Mouse (Mus musculus) ovary, postnatal 14 days (tissue): ENCODE results near the gene Sipa1l2.
A peak's percentile ranks its signal among the peaks of the same experiment; 100 is the strongest.

Experiments used
- DNase-seq: peaks from one replicate; pipeline ENCODE4 v3.0.0; 2022; ENCODE audit warnings: low spot score

The Sipa1l2 gene

GRCm38 (mm10) chr8:125512561-125512960 lies 57.0 kb downstream of the Sipa1l2 start:
- no peak for DNase-seq

- DNase-seq: no peak
Observed at GRCm38 (mm10) chr8:125510861-125511668, 58.5 kb downstream of the Sipa1l2 start.

GRCm38 (mm10) chr8:125509776-125510175 lies 59.8 kb downstream of the Sipa1l2 start:
- no peak for DNase-seq

DNA sequence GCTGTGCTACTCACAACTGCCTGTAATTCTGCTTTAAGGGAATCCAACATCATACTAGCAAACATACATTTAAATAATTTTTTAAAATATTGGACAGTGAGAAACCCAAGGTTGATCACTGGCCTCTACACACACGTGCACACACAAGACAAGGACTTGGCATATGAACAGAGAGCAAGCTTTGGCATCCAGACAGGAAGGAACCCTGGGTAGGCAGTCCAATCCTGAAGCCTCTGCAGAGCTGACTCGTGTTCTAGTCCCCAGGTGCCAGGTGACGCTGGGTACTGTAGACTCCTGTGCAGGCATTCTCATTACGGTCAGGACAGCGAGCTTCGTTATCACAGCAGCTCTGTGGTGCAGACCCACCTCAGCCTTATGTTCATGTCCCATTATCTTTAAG lies 60.4 kb downstream of the Sipa1l2 start:
- no peak for DNase-seq

DNA sequence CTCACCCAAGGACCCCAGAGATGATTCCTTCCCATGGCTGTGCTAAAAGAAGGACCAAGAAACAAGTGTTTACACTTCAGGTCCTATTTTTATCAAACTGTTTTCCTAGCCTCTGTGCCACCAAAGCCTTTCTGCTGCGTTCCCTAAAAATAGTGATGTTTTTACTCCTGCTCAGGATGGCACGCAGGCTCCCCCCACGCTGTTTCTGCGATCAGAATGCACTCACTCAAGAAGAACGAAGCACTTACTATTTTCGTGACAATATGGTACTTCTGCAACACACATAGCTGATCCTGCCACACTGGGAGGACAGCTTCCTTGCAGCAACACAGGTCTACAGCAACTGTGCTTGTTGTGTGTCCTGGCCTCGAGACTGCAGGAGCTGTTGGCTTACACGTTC lies 62.3 kb downstream of the Sipa1l2 start:
- no peak for DNase-seq

DNA sequence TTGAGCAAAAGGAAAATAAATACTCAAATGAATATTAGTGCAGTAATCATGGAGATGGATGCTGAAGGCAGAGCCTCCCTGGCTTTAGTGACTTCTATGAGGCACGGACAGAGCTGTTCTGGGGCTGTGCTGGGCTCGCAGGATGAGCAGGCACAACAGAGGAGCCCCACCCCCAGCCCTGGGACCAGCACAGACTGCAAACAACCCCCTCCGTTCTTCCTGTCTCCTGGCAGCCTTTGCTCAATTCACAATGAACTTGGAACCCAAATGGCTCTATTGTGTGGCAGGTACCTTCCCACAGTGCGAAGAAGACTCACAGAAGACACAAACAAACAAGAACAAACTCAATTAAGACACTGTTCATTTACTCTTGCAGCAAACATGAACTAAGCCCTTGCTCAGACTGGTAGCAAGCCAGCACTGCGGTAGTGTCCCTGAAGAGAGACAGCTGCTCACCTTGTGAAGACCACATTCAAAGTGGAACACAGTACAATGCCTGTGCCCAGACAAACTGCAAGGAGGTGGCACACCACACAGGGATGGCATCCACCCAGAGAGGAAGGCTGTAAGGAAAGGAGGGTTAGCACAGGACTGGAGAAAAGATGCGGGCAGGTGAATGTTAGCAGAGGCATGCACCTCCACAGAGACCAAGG lies 64.9 kb downstream of the Sipa1l2 start:
- DNase-seq: no peak

GRCm38 (mm10) chr8:125503808-125504207 lies 65.8 kb downstream of the Sipa1l2 start:
- DNase-seq: no peak

GRCm38 (mm10) chr8:125502828-125503227 lies 66.8 kb downstream of the Sipa1l2 start:
- DNase-seq: no peak

GRCm38 (mm10) chr8:125500005-125500404 lies 69.6 kb downstream of the Sipa1l2 start:
- DNase-seq: no peak

DNA sequence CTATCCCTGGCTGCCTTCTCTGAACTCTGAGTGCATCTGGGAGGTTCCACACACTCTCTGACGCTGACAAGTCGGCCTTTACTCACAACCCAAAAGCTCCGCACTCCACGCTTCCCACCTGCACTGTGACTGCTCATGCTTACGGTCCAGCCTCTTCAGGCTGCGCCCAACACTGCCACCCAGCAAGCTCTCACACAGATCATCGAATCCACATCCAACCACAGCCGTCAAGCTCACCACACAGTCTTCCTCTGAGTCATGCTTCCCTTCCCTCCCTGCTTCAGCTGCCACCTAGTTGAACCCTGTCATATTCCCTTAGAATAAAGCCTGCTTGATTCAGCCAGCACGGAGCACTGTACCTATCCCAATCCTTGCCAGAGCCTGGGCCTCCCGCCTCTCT lies 71.1 kb downstream of the Sipa1l2 start:
- no peak for DNase-seq

DNA sequence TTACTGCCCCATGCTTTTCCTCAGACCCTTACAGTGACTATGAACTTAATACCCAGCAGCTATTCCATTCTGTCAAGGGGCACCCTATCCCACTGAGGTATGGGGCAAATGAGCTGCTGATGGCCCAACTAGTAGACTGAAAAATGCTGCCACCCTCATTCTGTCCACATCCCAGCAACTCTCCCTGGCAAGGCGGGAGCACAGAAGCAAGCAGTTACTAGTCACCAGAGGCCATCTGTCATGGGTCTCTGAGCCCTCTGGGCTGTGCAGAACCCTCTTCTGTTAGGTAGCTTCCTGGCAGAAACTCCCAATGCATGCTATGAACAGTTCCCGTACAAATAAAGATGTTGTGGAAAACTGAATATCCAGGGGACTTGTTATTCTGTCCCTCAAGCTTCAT lies 74.1 kb downstream of the Sipa1l2 start:
- DNase-seq: no peak

DNA sequence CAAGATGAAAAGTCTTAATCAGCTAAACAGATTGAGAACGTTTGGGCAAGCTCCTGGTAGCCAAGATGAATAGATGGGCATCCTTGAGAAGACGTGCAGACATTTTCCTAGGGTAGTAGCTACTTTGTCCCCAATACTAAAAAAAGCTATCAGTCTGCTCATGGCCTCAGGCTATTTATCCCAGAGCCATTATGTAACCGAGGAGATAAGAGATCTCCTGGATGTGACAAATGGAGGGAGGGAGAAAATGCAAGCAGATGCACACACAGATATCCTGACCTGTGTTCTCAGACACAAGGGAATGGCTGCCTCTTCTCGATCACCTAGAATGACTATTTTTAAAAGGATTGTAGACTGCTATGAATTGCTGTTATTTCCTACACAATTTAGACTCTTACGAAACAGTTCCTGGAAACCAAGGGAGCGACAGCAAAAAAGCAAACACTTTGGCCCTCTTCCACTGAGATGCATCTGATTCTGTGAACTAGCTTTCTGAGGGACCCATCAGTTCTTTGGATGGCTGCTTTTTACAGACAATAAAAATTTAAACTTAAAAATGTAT lies 76.3 kb downstream of the Sipa1l2 start:
- DNase-seq: no peak

DNA sequence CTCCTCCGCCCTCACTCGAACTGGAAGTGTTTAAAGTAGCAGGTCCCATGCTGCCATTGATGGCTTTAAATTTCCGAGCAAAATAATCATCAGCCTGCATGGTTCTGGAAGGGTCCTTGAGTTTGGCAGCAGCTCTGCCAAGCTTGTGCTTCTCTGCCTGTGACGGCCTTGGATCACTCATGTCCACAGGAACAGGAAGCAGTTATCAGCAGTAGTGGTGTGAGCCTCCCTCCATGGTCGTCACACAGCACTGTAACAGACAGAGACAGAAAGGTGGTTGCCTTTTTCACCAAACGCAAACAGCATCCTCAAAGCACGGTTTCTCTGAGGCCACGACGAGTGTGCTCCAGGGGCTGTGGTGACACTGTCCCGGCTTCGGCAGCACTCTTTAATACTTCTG lies 77.2 kb downstream of the Sipa1l2 start:
- DNase-seq: no peak

DNA sequence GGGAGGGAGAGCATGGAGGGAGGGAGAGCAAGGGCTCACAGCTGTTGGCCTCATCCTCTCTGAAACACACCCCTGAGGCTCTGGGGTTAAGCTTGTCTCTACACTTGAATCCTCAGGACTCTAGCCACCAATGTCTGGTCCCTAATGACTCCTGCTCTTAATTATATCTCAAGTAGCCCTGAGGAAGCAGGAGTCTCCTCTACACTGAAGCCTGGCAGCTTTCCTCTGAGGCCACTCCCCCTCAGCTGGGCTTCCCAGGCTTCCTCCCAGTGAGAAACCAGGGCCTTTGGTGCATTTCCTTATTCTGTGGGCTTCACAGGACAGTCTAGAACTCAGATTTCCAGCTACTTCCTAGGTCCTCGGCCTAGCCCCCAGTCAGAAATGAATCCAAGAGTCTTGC lies 80.9 kb downstream of the Sipa1l2 start:
- no peak for DNase-seq

DNA sequence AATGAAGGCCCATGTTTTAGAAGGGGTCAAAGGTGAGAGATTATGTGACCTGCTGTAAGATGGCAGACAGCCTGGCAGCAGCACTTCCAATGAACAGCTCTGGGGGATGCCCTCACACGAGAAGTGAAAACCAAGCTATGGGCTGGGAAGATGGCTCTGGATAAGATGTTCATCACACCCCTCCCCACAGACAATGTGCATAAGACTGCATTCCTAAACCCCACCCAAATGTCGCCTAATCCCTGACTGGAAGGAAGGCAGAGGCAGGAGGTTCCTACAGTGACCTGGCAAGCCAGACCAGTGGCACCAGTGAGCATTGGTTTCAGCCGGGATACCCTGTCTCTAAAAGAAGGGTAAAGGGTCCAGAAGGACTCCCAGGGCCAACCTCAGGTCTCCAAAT lies 83.9 kb downstream of the Sipa1l2 start:
- DNase-seq: no peak

- no peak for DNase-seq
Observed at GRCm38 (mm10) chr8:125484530-125485196, 84.9 kb downstream of the Sipa1l2 start.

- no peak for DNase-seq
Observed at GRCm38 (mm10) chr8:125482491-125483096, 87.0 kb downstream of the Sipa1l2 start.

DNA sequence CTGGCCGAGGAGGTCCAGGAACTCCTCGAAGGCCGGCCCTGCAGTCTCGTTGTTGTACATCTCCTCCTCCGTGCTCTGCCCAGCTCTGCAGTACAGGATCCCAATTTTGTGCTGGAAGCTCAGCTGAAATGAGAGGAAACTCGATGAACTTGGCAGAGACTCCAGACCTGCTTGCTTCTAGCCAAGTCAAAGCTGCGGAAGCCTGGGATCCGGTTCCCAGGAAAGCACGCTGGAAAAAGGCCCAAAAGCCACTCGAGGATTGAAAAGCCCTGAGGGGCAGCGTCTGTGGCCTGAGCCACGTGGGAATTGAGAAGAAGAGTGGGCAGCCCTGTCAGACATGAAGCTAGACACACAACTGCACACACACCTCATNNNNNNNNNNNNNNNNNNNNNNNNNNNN lies 94.7 kb downstream of the Sipa1l2 start:
- peak; percentile 25 for DNase-seq

DNA sequence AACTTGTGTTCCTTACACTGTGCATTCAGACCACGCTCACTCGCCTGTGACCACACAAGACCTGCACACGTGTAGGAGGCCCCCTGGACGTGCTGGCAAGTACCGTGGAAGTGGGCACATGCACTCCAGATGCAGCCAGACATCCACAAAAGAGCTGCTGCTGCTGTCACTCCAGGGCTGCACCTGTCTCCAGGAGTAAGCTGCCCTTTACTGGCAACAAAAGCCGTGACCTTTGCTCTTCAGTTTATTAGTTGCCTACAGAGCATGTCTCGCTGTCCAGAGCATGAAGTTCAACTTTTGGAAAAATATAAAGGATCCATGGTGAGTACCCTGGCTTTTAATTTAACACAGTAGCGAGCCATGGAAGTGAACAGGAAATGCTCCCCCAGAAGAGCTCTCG lies 98.2 kb downstream of the Sipa1l2 start:
- DNase-seq: no peak

GRCm38 (mm10) chr8:125465156-125465821 lies 104.3 kb downstream of the Sipa1l2 start:
- DNase-seq: no peak

GRCm38 (mm10) chr8:125462901-125463300 lies 106.7 kb downstream of the Sipa1l2 start:
- no peak for DNase-seq

- DNase-seq: no peak
Observed at GRCm38 (mm10) chr8:125461504-125461903, 108.1 kb downstream of the Sipa1l2 start.
